Mouse (Mus musculus): Measurements from ENCODE around the gene Lmntd1. TPM values are rescaled to one million over a fixed set of nuclear protein-coding genes. Genes with fewer than 3 reads are reported as not detected.

The Lmntd1 gene
- 0.04 TPM in 1 of 2 replicates, not detected in the other for polyA plus RNA-seq (2012; rRNA removed)

DNA sequence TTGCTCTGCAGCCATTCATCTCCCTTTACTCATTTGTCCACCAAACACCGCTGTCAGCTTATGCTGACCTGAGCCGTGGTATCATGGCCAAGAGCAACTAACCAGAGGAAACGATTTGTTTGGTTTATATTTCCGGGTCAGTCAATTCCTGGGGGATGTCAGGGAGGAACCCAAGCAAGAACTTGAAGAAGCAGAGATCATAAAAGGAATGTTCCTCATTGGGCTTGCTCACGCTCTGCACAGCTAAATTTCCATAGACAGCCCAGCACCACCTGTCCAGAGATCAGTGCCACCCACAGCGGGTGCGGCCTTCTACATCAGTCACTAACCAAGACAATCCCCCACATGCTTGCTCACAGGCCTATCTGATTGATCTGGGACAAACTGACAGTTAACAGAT lies at the start of gene Lmntd1:
Gene Lmntd1 (minus strand): TSS at position 101 of the 400 bp plus-strand sequence.
- Histone ChIP-seq H3K36me3 (ENCODE audit: control insufficient read depth, insufficient read depth, low read length) (no peaks in the 10 kb centered on the region), H3K4me3 (ENCODE audit: extremely low read depth, insufficient read depth, insufficient read length) (no peak within 1 kb of the TSS), H3K27me3 (ENCODE audit: control insufficient read depth, insufficient read depth, low read length) (no peaks in the 10 kb centered on the region), H3K27ac (ENCODE audit: insufficient read depth, low read length) (no peak within 1 kb of the TSS), H3K4me1 (ENCODE audit: control insufficient read depth, insufficient read depth, insufficient read length) (peaks cover 4% of the 10 kb centered on the region; the same call in 1 of the 2 replicates)
- 77% methylated on average over 7 of the region's 7 CpGs for WGBS
- no peak for TF ChIP-seq CTCF (IDR thresholded peaks at IDR 0.05; ENCODE audit: extremely low read depth, insufficient read depth, insufficient read length, insufficient replicate concordance)
- DNase-seq (ENCODE audit: low read depth in 1 of 2, low spot score in 2 of 2): no peak

DNA sequence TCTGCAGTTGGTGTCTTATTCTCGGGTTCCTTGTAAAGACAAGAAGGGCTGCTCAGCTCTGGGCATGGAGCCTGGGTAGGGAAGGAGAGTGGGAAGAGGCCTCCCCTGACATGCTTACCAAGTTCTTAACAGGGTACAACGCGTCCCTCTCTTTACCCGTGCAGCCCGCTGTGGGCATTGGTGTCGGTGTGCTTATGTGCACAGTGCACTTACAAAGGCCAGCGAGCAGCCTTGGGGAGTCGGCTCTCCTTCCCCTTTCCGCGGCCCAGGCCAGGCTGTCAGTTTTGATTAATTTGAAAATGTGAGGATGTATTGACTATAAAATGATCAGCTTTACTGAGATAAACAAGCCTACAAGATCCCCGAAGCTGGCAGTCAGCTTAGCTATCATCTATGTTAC lies 46.8 kb upstream of the Lmntd1 start:
- Histone ChIP-seq H3K4me1 (ENCODE audit: control insufficient read depth, insufficient read depth, insufficient read length) (no peaks in the 10 kb centered on the region), H3K4me3 (ENCODE audit: extremely low read depth, insufficient read depth, insufficient read length) (no peak overlapping the region), H3K27me3 (ENCODE audit: control insufficient read depth, insufficient read depth, low read length) (no peaks in the 10 kb centered on the region), H3K27ac (ENCODE audit: insufficient read depth, low read length) (no peak overlapping the region), H3K36me3 (ENCODE audit: control insufficient read depth, insufficient read depth, low read length) (no peaks in the 10 kb centered on the region)
- DNase-seq (ENCODE audit: low read depth in 1 of 2, low spot score in 2 of 2): no peak
- 41% methylated on average over 11 of the region's 11 CpGs for WGBS
- no peak for TF ChIP-seq POLR2A (IDR thresholded peaks at IDR 0.05; ENCODE audit: low read depth, low read length)
- no peak for TF ChIP-seq CTCF (IDR thresholded peaks at IDR 0.05; ENCODE audit: extremely low read depth, insufficient read depth, insufficient read length, insufficient replicate concordance)

DNA sequence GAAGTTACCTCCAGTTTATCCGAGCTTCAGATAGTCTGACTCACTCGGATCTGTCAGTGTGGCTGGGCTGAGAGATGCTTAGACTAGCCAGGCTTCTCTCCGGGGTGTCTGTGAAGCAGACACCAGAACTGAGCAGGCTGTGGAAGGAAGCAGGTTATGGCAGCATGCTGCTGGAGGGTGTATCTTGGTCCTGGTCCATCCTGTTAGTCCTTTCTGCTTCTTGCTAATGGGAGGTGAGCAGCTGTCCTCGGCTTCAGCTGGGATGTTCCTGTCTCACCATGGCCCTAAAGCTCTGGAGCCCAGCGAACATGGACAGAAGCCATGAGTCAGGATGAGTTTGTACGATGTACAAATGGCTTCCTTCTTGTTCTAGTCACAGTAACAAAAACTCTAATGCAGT lies 45.0 kb upstream of the Lmntd1 start:
- no peaks in the 10 kb centered on the region for H3K27me3 ChIP-seq (ENCODE audit: control insufficient read depth, insufficient read depth, low read length)
- WGBS: 85% methylated on average over 6 of the region's 6 CpGs
- TF ChIP-seq POLR2A (IDR thresholded peaks at IDR 0.05; ENCODE audit: low read depth, low read length): no peak
- TF ChIP-seq CTCF (IDR thresholded peaks at IDR 0.05; ENCODE audit: extremely low read depth, insufficient read depth, insufficient read length, insufficient replicate concordance): no peak
- DNase-seq (ENCODE audit: low read depth in 1 of 2, low spot score in 2 of 2): no peak
- H3K36me3 ChIP-seq (ENCODE audit: control insufficient read depth, insufficient read depth, low read length): no peaks in the 10 kb centered on the region
- H3K27ac ChIP-seq (ENCODE audit: insufficient read depth, low read length): no peak overlapping the region
- H3K4me3 ChIP-seq (ENCODE audit: extremely low read depth, insufficient read depth, insufficient read length): no peak overlapping the region
- no peaks in the 10 kb centered on the region for H3K4me1 ChIP-seq (ENCODE audit: control insufficient read depth, insufficient read depth, insufficient read length)

DNA sequence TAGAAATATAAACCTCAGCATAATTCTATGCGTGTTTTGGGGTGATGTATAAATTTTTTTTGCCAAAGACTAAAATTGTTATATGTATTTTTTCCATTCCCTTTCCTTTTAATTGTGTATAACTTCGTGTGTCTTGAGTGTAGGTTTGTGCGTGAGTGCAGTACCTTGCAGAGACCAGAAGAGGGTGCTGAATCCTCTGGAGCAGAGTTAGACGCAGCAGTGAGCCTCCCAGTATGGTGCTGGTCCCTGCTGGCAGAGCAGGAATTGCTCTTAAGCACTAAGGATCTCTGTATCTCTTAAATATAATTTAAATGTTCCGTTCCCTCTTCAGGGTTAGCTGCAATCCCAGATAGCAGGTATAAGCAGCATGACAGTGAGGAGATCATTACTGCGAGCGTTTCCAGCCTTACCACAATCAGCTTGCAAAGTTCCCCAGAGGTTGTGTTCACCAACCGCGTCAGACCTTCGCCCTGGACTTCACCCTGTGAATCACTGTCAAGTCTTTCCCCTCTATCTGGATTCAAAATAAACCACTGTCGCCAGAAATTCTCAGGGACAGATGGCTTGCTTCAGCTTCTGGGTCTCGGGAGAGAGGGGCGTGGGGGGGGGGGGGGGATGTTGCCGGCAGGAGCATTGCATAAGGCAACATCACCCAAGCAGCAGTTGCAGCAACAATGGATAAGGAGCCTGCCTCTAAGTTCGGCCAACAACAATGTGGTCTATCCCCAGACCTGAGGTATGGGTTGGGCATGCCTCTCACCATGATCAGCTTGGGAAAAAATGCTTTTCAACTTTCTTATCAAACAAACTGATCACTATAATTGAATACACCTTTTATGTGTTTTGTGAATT lies 42.8 kb upstream of the Lmntd1 start:
- Histone ChIP-seq H3K27ac (ENCODE audit: insufficient read depth, low read length) (no peak overlapping the region), H3K4me1 (ENCODE audit: control insufficient read depth, insufficient read depth, insufficient read length) (no peaks in the 10 kb centered on the region), H3K27me3 (ENCODE audit: control insufficient read depth, insufficient read depth, low read length) (no peaks in the 10 kb centered on the region), H3K36me3 (ENCODE audit: control insufficient read depth, insufficient read depth, low read length) (no peaks in the 10 kb centered on the region), H3K4me3 (ENCODE audit: extremely low read depth, insufficient read depth, insufficient read length) (no peak overlapping the region)
- no peak for TF ChIP-seq POLR2A (IDR thresholded peaks at IDR 0.05; ENCODE audit: low read depth, low read length)
- no peak for TF ChIP-seq CTCF (IDR thresholded peaks at IDR 0.05; ENCODE audit: extremely low read depth, insufficient read depth, insufficient read length, insufficient replicate concordance)
- no peak for DNase-seq (ENCODE audit: low read depth in 1 of 2, low spot score in 2 of 2)
- WGBS: 83% methylated on average over 15 of the region's 15 CpGs

DNA sequence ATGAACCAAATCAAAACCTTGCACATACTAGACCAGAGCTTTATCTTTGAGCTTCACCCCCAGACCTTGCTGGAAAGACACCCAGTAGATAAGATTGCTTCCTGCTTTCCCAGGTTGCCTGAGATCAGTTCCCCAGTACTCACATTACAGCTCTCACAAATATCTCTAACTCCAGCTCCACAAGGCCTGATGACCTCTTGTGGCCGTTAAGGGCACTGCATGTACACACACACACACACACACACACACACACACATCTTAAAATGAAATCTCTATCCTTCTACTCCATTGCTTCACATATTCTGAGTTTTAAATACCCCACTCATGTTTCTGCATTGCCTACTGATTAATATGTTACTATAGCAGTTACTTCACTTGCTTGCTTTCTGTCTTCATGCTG lies 41.6 kb upstream of the Lmntd1 start:
- Histone ChIP-seq H3K27ac (ENCODE audit: insufficient read depth, low read length) (no peak overlapping the region), H3K36me3 (ENCODE audit: control insufficient read depth, insufficient read depth, low read length) (no peaks in the 10 kb centered on the region), H3K4me1 (ENCODE audit: control insufficient read depth, insufficient read depth, insufficient read length) (no peaks in the 10 kb centered on the region), H3K4me3 (ENCODE audit: extremely low read depth, insufficient read depth, insufficient read length) (no peak overlapping the region), H3K27me3 (ENCODE audit: control insufficient read depth, insufficient read depth, low read length) (no peaks in the 10 kb centered on the region)
- WGBS: 81% methylated on average over 1 of the region's 1 CpGs
- no peak for DNase-seq (ENCODE audit: low read depth in 1 of 2, low spot score in 2 of 2)
- TF ChIP-seq CTCF (IDR thresholded peaks at IDR 0.05; ENCODE audit: extremely low read depth, insufficient read depth, insufficient read length, insufficient replicate concordance) (no peak), POLR2A (IDR thresholded peaks at IDR 0.05; ENCODE audit: low read depth, low read length) (no peak)

DNA sequence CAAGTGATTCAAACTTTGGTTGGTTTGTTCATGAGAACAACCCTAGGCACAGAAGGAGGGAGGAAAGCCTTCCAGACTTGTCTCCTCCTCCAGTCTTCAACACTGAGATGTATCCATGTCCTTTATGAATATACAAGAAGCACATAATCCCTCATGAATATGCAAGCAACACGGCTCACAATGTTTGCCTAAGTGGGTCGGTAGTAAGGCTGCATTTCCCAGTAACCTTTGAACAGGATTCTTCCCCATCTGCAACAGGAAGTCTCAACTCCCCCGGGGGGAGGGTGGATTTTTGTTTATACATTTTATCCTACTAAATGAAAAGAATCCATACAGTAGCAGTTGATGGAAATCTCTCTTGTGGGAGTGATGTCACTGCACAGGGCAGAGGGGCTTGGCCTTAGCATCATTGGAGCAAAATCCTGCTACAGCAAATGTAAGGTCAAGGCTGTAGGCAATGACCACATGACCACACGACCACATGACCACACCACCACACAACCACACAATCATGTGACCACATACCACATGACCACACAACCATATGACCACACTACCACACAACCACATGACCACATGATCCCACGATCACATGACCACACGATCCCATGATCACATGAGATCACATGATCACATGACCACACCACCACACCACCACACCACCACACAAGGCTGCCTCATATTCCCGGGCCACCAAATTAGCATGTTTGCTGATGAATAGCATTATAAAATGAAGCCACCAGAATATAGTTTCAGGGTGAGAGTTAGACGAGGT lies 40.1 kb upstream of the Lmntd1 start:
- no peaks in the 10 kb centered on the region for H3K4me1 ChIP-seq (ENCODE audit: control insufficient read depth, insufficient read depth, insufficient read length)
- no peak for TF ChIP-seq CTCF (IDR thresholded peaks at IDR 0.05; ENCODE audit: extremely low read depth, insufficient read depth, insufficient read length, insufficient replicate concordance)
- no peak for TF ChIP-seq POLR2A (IDR thresholded peaks at IDR 0.05; ENCODE audit: low read depth, low read length)
- DNase-seq (ENCODE audit: low read depth in 1 of 2, low spot score in 2 of 2): no peak
- H3K36me3 ChIP-seq (ENCODE audit: control insufficient read depth, insufficient read depth, low read length): no peaks in the 10 kb centered on the region
- H3K27me3 ChIP-seq (ENCODE audit: control insufficient read depth, insufficient read depth, low read length): no peaks in the 10 kb centered on the region
- WGBS: 74% methylated on average over 8 of the region's 8 CpGs
- no peak overlapping the region for H3K27ac ChIP-seq (ENCODE audit: insufficient read depth, low read length)
- no peak overlapping the region for H3K4me3 ChIP-seq (ENCODE audit: extremely low read depth, insufficient read depth, insufficient read length)
